17 mouse cellular contexts compared by ENCODE assay signal in genomic region chr5:119300106-119300505, GRCm38 (mm10).
DNase-seq lines count a peak whose midpoint lies in the region; ATAC-seq lines count a peak whose summit lies in the region.
"Had no signal": no experiment of that assay in that cellular context is flagged by ENCODE, and none has a peak within 500 bp of the region (broad histone marks: within the 10 kb centered on the region; RNA-seq: fewer than 3 reads in every experiment).

No protein-coding gene starts in this region.

- H3K4me3 ChIP-seq in hindbrain, embryonic 10.5 days, result no peak overlapping the region
- H3K4me3 ChIP-seq in hindbrain, embryonic 12.5 days, result no peak overlapping the region
- no peak overlapping the region for H3K4me3 ChIP-seq in forebrain, embryonic 12.5 days (replicated peaks)
- H3K4me3 ChIP-seq: liver, embryonic 15.5 days; neural tube, embryonic 12.5 days had no signal

- no peaks in the 10 kb centered on the region for H3K9me3 ChIP-seq in hindbrain, embryonic 10.5 days
- H3K9me3 ChIP-seq in hindbrain, embryonic 12.5 days (replicated peaks), result no peaks in the 10 kb centered on the region
- no peaks in the 10 kb centered on the region for H3K9me3 ChIP-seq in forebrain, embryonic 12.5 days
- H3K9me3 ChIP-seq: liver, embryonic 15.5 days; neural tube, embryonic 12.5 days had no signal

- H3K9ac ChIP-seq in hindbrain, embryonic 12.5 days, result no peak overlapping the region
- no peak overlapping the region for H3K9ac ChIP-seq in forebrain, embryonic 12.5 days
- H3K9ac ChIP-seq: liver, embryonic 15.5 days; neural tube, embryonic 12.5 days had no signal

- 24% methylated on average over 7 of the region's 7 CpGs for WGBS in hindbrain, embryonic 10.5 days
- WGBS in hindbrain, embryonic 12.5 days, result 21% methylated on average over 7 of the region's 7 CpGs
- 27% methylated on average over 7 of the region's 7 CpGs for WGBS in forebrain, embryonic 12.5 days

- H3K4me2 ChIP-seq in hindbrain, embryonic 12.5 days (replicated peaks), result no peak overlapping the region
- H3K4me2 ChIP-seq in forebrain, embryonic 12.5 days, result no peak overlapping the region
- H3K4me2 ChIP-seq: liver, embryonic 15.5 days; neural tube, embryonic 12.5 days had no signal

- H3K4me1 ChIP-seq in hindbrain, embryonic 10.5 days (replicated peaks), result peaks cover 31% of the 10 kb centered on the region
- peaks cover 4% of the 10 kb centered on the region; the same call in 1 of the 2 replicates for H3K4me1 ChIP-seq in hindbrain, embryonic 12.5 days
- peaks cover 16% of the 10 kb centered on the region for H3K4me1 ChIP-seq in forebrain, embryonic 12.5 days
- H3K4me1 ChIP-seq: liver, embryonic 15.5 days; neural tube, embryonic 12.5 days had no signal

- H3K36me3 ChIP-seq in hindbrain, embryonic 10.5 days, result no peaks in the 10 kb centered on the region
- H3K36me3 ChIP-seq in hindbrain, embryonic 12.5 days, result no peaks in the 10 kb centered on the region
- no peaks in the 10 kb centered on the region for H3K36me3 ChIP-seq in forebrain, embryonic 12.5 days (replicated peaks)
- H3K36me3 ChIP-seq: liver, embryonic 15.5 days; neural tube, embryonic 12.5 days had no signal

- no peak for ATAC-seq in hindbrain, embryonic 12.5 days (ENCODE audit: low FRiP score)
- ATAC-seq in cerebellum, adult (ENCODE audit: insufficient number of reproducible peaks, low FRiP score, low TSS enrichment), result no peak
- no peak for ATAC-seq in forebrain, embryonic 12.5 days (ENCODE audit: low FRiP score)
- ATAC-seq: forebrain, embryonic 16.5 days; Patski had no signal

- no peak overlapping the region for H3K27ac ChIP-seq in hindbrain, embryonic 10.5 days
- no peak overlapping the region for H3K27ac ChIP-seq in hindbrain, embryonic 12.5 days
- H3K27ac ChIP-seq in forebrain, embryonic 12.5 days, result no peak overlapping the region
- H3K27ac ChIP-seq: liver, embryonic 15.5 days; neural tube, embryonic 12.5 days had no signal

- peak; percentile 21 for DNase-seq in hindbrain, embryonic 10.5 days (ENCODE audit: low spot score)
- DNase-seq in ES-CJ7 (ENCODE audit: low read depth, low spot score), result peak; percentile 41
- DNase-seq in embryo, embryonic 10.5 days (ENCODE audit: low spot score), result peak; percentile 45
- peak; percentile 67 to 88 for DNase-seq in kidney, postnatal 25 days
- DNase-seq in cerebellum, adult 18-20 months, result no peak
- DNase-seq: adrenal gland, postnatal 10 days; cerebellum, adult 11-12 months; heart, postnatal 4 days; retina, postnatal 1 day; thymus, postnatal 36 days had no signal

- H3K27me3 ChIP-seq in hindbrain, embryonic 10.5 days (ENCODE audit: insufficient read depth, poor library complexity, severe bottlenecking), result peaks cover 48% of the 10 kb centered on the region
- peaks cover 8% of the 10 kb centered on the region for H3K27me3 ChIP-seq in hindbrain, embryonic 12.5 days
- H3K27me3 ChIP-seq in forebrain, embryonic 12.5 days, result peaks cover 44% of the 10 kb centered on the region
- H3K27me3 ChIP-seq: liver, embryonic 15.5 days; neural tube, embryonic 12.5 days; Patski had no signal

Comparison
In these comparisons a context has a peak if more than half of its experiments do, and no peak if none do; other contexts are left out.
1. DNase-seq: peak in hindbrain, embryonic 10.5 days (single experiment), ES-CJ7 (single experiment), embryo, embryonic 10.5 days (single experiment) and kidney, postnatal 25 days (2 of 2); none in cerebellum, adult 18-20 months (0 of 2).